Mouse (Mus musculus) forebrain, embryonic 12.5 days (tissue): ENCODE results near the gene Higd1a. TPM values are rescaled to one million over a fixed set of nuclear protein-coding genes. Genes with fewer than 3 reads are reported as not detected.

Experiments used
- ATAC-seq: fragments of 200-750 bp; cut with Nextera tagmentation; 2 replicates; pipeline ENCODE4 v1.8.0; 2017; ENCODE audit warnings: moderate TSS enrichment; ENCODE audit not compliant: low FRiP score
- H3K27ac ChIP-seq: fragments of 300-500 bp; sonication (generic); 2 replicates; pipeline ENCODE4 v1.5.1; 2016; ENCODE audit warnings: mild to moderate bottlenecking
- H3K27me3 ChIP-seq: fragments of 300-500 bp; sonication (generic); 2 replicates; pipeline ENCODE4 v1.6.1; 2016; ENCODE audit warnings: mild to moderate bottlenecking
- H3K36me3 ChIP-seq: fragments of 300-500 bp; sonication (generic); replicated peaks from 2 replicates; pipeline ENCODE4 v1.6.1; 2016; ENCODE audit warnings: mild to moderate bottlenecking
- H3K4me1 ChIP-seq: fragments of 300-500 bp; sonication (generic); 2 replicates; pipeline ENCODE4 v1.6.1; 2016
- H3K4me2 ChIP-seq: fragments of 300-500 bp; sonication (generic); 2 replicates; pipeline ENCODE4 v1.6.1; 2016; ENCODE audit warnings: mild to moderate bottlenecking, moderate library complexity
- H3K4me3 ChIP-seq: fragments of 300-500 bp; sonication (generic); replicated peaks from 2 replicates; pipeline ENCODE4 v1.5.1; 2016; ENCODE audit warnings: mild to moderate bottlenecking
- H3K9ac ChIP-seq: fragments of 300-500 bp; sonication (generic); 2 replicates; pipeline ENCODE4 v1.6.1; 2016; ENCODE audit warnings: mild to moderate bottlenecking
- H3K9me3 ChIP-seq: fragments of 300-500 bp; sonication (generic); 2 replicates; pipeline ENCODE4 v1.6.1; 2016
- WGBS: fragments of 180-500 bp; shearing (Covaris S2); methylation state at CpG from one replicate; pipeline ENCODE4 v1.1.7; 2016; 5-methylcytosine and 5-hydroxymethylcytosine counted together
- polyA plus RNA-seq: library from polyadenylated mRNA; unstranded; fragments of >200 nt; fragmentation: Nextera tagmentation; extraction: Ambion mirVana; gene quantifications from 2 replicates; pipeline ENCODE4 v1.2.1, GENCODE M21; 2016

Gene Higd1a
- polyA plus RNA-seq, 1 experiment from 2014 or later, result 158 TPM

- no peak overlapping the region for H3K9ac ChIP-seq
- peaks cover 13% of the 10 kb centered on the region for H3K4me1 ChIP-seq
- no peak for ATAC-seq
- no peaks in the 10 kb centered on the region for H3K9me3 ChIP-seq
- no peak overlapping the region for H3K27ac ChIP-seq
- 94% methylated on average over 3 of the region's 3 CpGs for WGBS
- H3K4me3 ChIP-seq, result no peak overlapping the region
- H3K27me3 ChIP-seq, result no peaks in the 10 kb centered on the region
- H3K4me2 ChIP-seq, result no peak overlapping the region
- peaks cover 21% of the 10 kb centered on the region for H3K36me3 ChIP-seq
These were observed 3.9 kb downstream of the Higd1a start for GRCm38 (mm10) chr9:121854246-121854645.

- Histone ChIP-seq H3K9me3 (no peaks in the 10 kb centered on the region), H3K4me3 (no peak overlapping the region), H3K36me3 (peaks cover 46% of the 10 kb centered on the region), H3K4me2 (no peak overlapping the region), H3K4me1 (no peaks in the 10 kb centered on the region), H3K27me3 (no peaks in the 10 kb centered on the region), H3K9ac (no peak overlapping the region), H3K27ac (no peak overlapping the region)
- ATAC-seq, result no peak
- WGBS, result 84% methylated on average over 5 of the region's 5 CpGs
These were observed 10.3 kb downstream of the Higd1a start for GRCm38 (mm10) chr9:121847842-121848241.

- Histone ChIP-seq H3K4me2 (no peak overlapping the region), H3K9ac (no peak overlapping the region), H3K4me3 (no peak overlapping the region), H3K27ac (no peak overlapping the region), H3K9me3 (no peaks in the 10 kb centered on the region), H3K36me3 (peaks cover 43% of the 10 kb centered on the region), H3K4me1 (no peaks in the 10 kb centered on the region), H3K27me3 (no peaks in the 10 kb centered on the region)
- no peak for ATAC-seq
- 97% methylated on average over 4 of the region's 4 CpGs for WGBS
These were observed 11.0 kb downstream of the Higd1a start for GRCm38 (mm10) chr9:121847138-121847537.

GRCm38 (mm10) chr9:121846526-121847118, 11.5 kb downstream of the Higd1a start:
- peaks cover 4% of the 10 kb centered on the region; the same call in 1 of the 2 replicates for H3K27me3 ChIP-seq
- no peaks in the 10 kb centered on the region for H3K9me3 ChIP-seq
- 0 out of 2 replicates have a peak, but pooled peaks have one; percentile 41 for ATAC-seq
- no peak overlapping the region for H3K4me3 ChIP-seq
- no peaks in the 10 kb centered on the region for H3K4me1 ChIP-seq
- no peak overlapping the region for H3K27ac ChIP-seq
- WGBS, result 58% methylated on average over 10 of the region's 10 CpGs
- H3K9ac ChIP-seq, result no peak overlapping the region
- no peak overlapping the region for H3K4me2 ChIP-seq
- peaks cover 38% of the 10 kb centered on the region for H3K36me3 ChIP-seq

GRCm38 (mm10) chr9:121842914-121843313, 15.2 kb downstream of the Higd1a start:
- Histone ChIP-seq H3K27ac (no peak overlapping the region), H3K27me3 (peaks cover 5% of the 10 kb centered on the region; the same call in 1 of the 2 replicates), H3K36me3 (peaks cover 12% of the 10 kb centered on the region; the same call in 1 of the 2 replicates), H3K4me2 (no peak overlapping the region), H3K9me3 (no peaks in the 10 kb centered on the region), H3K4me3 (no peak overlapping the region), H3K4me1 (peaks cover 11% of the 10 kb centered on the region), H3K9ac (no peak overlapping the region)
- no peak for ATAC-seq
- WGBS, result 100% methylated on average over 2 of the region's 2 CpGs

GRCm38 (mm10) chr9:121839622-121839965, 18.6 kb downstream of the Higd1a start:
- Histone ChIP-seq H3K9me3 (no peaks in the 10 kb centered on the region), H3K4me3 (peak overlapping the region; percentile 48), H3K4me1 (peaks cover 11% of the 10 kb centered on the region), H3K9ac (peak overlapping the region; percentile 59; the same call in 1 of the 2 replicates), H3K27me3 (peaks cover 5% of the 10 kb centered on the region; the same call in 1 of the 2 replicates), H3K36me3 (no peaks in the 10 kb centered on the region), H3K27ac (no peak overlapping the region), H3K4me2 (peak overlapping the region; percentile 73)
- WGBS, result 30% methylated on average over 7 of the region's 7 CpGs
- ATAC-seq, result peak; percentile 52

- 3% methylated on average over 61 of the region's 61 CpGs for whole genome bisulfite sequencing
- ATAC-seq, result peak; percentile 96
- H3K9ac ChIP-seq, result peak within 1 kb of the TSS; percentile 59
- peak within 1 kb of the TSS; percentile 73 for H3K4me2 ChIP-seq
- H3K9me3 ChIP-seq, result no peaks in the 10 kb centered on the region
- H3K36me3 ChIP-seq, result no peaks in the 10 kb centered on the region
- no peak within 1 kb of the TSS for H3K27ac ChIP-seq
- H3K27me3 ChIP-seq, result peaks cover 5% of the 10 kb centered on the region; the same call in 1 of the 2 replicates
- peaks cover 11% of the 10 kb centered on the region for H3K4me1 ChIP-seq
- peak within 1 kb of the TSS; percentile 48 for H3K4me3 ChIP-seq
These were observed 19.1 kb downstream of the Higd1a start, which contains the start of gene Ccdc13 for GRCm38 (mm10) chr9:121838829-121839621. Gene Ccdc13, minus strand, starts transcription at chr9:121839461.

- no peaks in the 10 kb centered on the region for H3K9me3 ChIP-seq
- H3K9ac ChIP-seq, result no peak overlapping the region
- no peak for ATAC-seq
- no peak overlapping the region for H3K27ac ChIP-seq
- H3K4me1 ChIP-seq, result peaks cover 11% of the 10 kb centered on the region
- H3K27me3 ChIP-seq, result peaks cover 5% of the 10 kb centered on the region; the same call in 1 of the 2 replicates
- H3K4me2 ChIP-seq, result no peak overlapping the region
- H3K4me3 ChIP-seq, result no peak overlapping the region
- WGBS, result 93% methylated on average over 6 of the region's 6 CpGs
- no peaks in the 10 kb centered on the region for H3K36me3 ChIP-seq
These were observed 20.2 kb downstream of the Higd1a start for GRCm38 (mm10) chr9:121838008-121838407.

- peaks cover 3% of the 10 kb centered on the region for H3K4me1 ChIP-seq
- H3K27ac ChIP-seq, result no peak overlapping the region
- no peaks in the 10 kb centered on the region for H3K36me3 ChIP-seq
- no peaks in the 10 kb centered on the region for H3K9me3 ChIP-seq
- no peaks in the 10 kb centered on the region for H3K27me3 ChIP-seq
- no peak overlapping the region for H3K4me3 ChIP-seq
- 84% methylated on average over 11 of the region's 11 CpGs for WGBS
- H3K9ac ChIP-seq, result no peak overlapping the region
- no peak overlapping the region for H3K4me2 ChIP-seq
- ATAC-seq, result no peak
These were observed 24.3 kb downstream of the Higd1a start for GRCm38 (mm10) chr9:121833825-121834224.

GRCm38 (mm10) chr9:121830956-121831293, 27.2 kb downstream of the Higd1a start:
- WGBS, result 36% methylated on average over 6 of the region's 6 CpGs
- no peak overlapping the region for H3K27ac ChIP-seq
- H3K4me3 ChIP-seq, result no peak overlapping the region
- H3K9ac ChIP-seq, result no peak overlapping the region
- ATAC-seq, result peak; percentile 41; the same call in 1 of the 2 replicates
- H3K9me3 ChIP-seq, result no peaks in the 10 kb centered on the region
- no peaks in the 10 kb centered on the region; the same call in 1 of the 2 replicates for H3K4me1 ChIP-seq
- H3K36me3 ChIP-seq, result no peaks in the 10 kb centered on the region
- no peaks in the 10 kb centered on the region for H3K27me3 ChIP-seq
- no peak overlapping the region for H3K4me2 ChIP-seq

GRCm38 (mm10) chr9:121830243-121830955, 27.8 kb downstream of the Higd1a start:
- H3K36me3 ChIP-seq, result no peaks in the 10 kb centered on the region
- no peak overlapping the region for H3K27ac ChIP-seq
- no peak overlapping the region for H3K4me3 ChIP-seq
- peak; percentile 44; the same call in 1 of the 2 replicates for ATAC-seq
- H3K9me3 ChIP-seq, result no peaks in the 10 kb centered on the region
- WGBS, result 80% methylated on average over 6 of the region's 6 CpGs
- no peak overlapping the region for H3K9ac ChIP-seq
- no peaks in the 10 kb centered on the region for H3K27me3 ChIP-seq
- H3K4me2 ChIP-seq, result no peak overlapping the region
- no peaks in the 10 kb centered on the region; the same call in 1 of the 2 replicates for H3K4me1 ChIP-seq

GRCm38 (mm10) chr9:121829270-121829992, 28.7 kb downstream of the Higd1a start:
- no peak overlapping the region for H3K27ac ChIP-seq
- 76% methylated on average over 7 of the region's 7 CpGs for WGBS
- no peak for ATAC-seq

More at GRCm38 (mm10) chr9:121829270-121829992, 28.7 kb downstream of the Higd1a start:
- no peak overlapping the region for H3K4me2 ChIP-seq
- no peaks in the 10 kb centered on the region for H3K36me3 ChIP-seq
- no peaks in the 10 kb centered on the region for H3K9me3 ChIP-seq
- no peaks in the 10 kb centered on the region; the same call in 1 of the 2 replicates for H3K4me1 ChIP-seq
- no peaks in the 10 kb centered on the region for H3K27me3 ChIP-seq
- no peak overlapping the region for H3K9ac ChIP-seq
- no peak overlapping the region for H3K4me3 ChIP-seq
